Mouse (Mus musculus) T-helper 2 cell (primary cell): Measurements from ENCODE around the gene Dnase2a.

ENCODE experiments used
- in situ Hi-C: fragments of 300-600 bp; cut with MboI, MseI; formaldehyde crosslinking; loops from one replicate; pipeline ENCODE4 v1.15.1; 2025; ENCODE audit warnings: high pct_unique_total_duplicates

The Dnase2a gene

DNA sequence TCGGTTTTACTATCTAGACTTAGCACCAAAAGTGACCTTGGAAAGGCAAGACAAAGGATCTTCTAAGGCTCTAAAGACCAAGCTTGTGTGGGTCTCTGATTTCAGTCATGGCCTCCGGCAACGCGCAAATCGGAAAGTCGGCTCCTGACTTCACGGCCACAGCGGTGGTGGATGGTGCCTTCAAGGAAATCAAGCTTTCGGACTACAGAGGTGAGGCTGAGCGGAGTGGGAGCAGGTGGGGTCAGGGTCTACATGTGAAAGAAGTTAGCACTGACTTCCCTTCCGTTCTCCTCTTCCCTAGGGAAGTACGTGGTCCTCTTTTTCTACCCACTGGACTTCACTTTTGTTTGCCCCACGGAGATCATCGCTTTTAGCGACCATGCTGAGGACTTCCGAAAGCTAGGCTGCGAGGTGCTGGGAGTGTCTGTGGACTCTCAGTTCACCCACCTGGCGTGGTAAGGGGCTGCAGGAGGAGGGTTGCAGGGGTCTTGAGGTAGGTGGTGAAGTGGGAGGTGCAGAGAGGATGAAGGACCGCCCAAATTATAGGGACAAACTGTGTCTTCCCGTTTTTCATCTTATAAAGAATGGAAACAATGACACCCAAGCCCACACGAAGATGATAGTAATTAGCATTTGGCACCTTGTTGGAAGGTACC lies 61.9 kb downstream of the Dnase2a start:
- in situ Hi-C loops, result no loop called here

DNA sequence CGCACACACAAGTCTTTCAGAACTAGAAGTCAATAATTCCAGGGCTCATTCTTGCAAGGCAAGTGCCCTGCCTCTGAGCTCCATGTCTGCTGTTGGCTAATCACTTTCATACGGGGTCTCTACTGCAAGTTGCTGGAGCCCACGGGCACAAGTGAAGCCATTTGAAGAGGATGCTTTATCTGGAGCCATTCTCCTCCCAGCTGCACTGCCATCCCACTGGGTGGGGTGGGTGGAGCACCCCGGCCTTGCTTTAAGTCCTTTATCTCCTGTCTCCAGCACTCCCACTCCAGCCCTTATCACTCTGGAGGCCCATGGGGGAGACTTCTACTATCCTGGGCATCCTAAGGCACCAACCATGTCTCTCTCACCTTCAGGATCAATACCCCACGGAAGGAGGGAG lies 62.6 kb downstream of the Dnase2a start:
- in situ Hi-C loops, result no loop called here
